Mouse (Mus musculus): ENCODE data around the gene Gm26602.

The Gm26602 gene

DNA sequence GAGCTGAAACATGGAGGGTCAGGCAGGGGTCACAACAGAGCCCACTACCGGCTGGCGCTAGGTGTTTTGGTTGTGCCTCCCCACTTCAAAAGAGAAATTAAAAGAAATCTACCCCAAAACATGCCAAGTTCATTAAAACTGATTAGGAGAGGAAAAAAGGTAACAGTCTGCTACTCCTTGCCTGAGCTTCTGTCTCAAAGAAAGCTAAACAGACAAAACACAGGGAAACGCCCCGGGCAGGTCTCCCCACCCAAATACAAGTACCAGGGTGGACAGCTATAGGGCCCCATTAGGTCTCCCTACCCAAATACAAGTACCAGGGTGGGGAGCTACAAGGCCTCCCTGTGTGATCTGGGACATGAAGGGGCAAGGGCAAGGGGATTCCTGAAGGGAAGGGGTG, at the start of gene Gm26602:
Gm26602 (plus strand) TSS at position 301 of the 400 bp plus-strand sequence.
- DNase-seq (ENCODE audit: low read depth, low spot score) = no peak

DNA sequence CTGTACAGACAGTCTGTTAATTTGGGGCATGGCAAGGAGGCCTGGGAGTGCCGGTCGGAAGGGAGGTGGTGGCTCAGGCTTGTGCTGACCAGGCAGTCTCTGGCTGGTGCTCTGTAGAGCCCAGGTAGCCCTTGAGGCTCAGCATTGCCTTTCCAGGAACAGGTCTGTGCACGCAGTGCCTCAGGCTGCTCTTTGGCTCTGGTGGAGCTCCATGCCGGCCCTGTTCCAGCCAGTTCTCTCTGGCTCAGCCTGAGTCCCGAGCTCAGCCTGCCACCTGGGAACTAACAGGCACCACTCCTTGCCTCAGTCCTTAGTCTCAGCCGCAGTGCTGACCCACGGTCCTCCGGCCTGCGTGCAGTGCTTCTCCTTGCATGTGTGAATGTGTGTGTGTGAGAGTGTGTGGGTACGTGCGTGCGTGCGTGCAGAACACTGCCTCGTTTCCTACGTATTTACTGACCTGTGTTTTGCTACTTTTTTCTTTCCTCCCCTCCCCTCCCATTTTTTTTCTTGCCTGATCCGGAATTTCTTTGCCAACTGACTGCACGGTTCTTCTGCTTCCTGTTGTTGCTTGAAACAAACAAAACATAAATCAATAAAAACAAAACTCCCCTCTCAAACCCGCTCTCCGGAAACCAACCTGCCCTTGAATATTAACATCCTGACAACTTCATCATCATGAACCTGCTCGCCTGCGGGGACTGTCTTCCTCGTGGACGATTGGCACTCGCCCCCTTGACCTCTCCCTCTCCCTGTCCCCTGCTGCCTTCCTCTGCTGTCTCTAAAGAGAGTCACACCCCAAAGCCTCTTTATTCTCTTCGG, 49.2 kb upstream of the Gm26602 start:
- DNase-seq (ENCODE audit: low read depth, low spot score) = no peak

DNA sequence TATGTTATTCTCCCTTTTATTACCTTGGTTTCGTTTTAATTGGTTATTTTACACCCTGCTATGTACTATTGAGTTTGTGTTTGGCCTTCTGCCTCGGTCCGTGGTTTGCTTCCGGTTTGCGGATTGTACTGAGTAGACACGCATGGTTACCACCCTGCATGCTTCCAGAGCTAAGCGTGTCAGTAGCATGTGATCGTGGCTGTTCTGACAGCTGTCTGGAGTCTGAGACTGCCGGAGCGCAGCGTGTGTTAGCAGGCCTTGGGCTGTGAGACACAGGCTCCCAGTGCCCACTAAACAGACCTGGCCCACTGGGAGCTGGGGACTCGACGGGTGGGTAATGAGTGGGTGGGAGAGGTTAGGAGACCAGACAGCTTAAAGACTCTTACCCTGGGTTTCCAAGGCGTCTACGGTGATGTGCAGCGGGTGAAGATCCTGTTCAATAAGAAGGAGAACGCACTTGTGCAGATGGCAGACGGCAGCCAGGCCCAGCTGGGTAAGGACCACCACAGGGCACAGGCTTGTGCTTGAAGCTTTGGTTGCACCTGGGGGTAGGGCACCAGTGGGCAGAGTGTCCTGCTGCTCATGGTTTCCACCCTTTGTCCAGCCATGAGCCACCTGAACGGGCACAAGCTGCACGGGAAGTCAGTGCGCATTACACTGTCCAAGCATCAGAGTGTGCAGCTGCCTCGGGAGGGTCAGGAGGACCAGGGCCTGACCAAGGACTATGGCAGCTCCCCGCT, 48.4 kb upstream of the Gm26602 start:
- no peak for DNase-seq (ENCODE audit: low read depth, low spot score)

DNA sequence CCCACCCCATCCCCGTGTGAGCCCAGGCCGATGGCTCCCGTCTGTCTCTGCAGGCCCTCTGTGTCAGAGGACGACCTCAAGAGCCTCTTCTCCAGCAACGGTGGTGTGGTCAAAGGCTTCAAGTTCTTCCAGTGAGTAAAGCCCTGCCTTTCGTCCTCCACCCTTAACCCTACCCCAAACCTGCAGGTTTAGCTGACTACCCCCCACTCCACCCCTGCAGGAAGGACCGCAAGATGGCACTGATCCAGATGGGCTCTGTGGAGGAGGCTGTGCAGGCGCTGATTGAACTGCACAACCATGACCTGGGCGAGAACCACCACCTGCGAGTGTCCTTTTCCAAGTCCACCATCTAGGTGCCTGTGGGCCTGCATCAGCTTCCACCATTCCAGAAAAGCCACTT, 47.7 kb upstream of the Gm26602 start:
- no peak for DNase-seq (ENCODE audit: low read depth, low spot score)

DNA sequence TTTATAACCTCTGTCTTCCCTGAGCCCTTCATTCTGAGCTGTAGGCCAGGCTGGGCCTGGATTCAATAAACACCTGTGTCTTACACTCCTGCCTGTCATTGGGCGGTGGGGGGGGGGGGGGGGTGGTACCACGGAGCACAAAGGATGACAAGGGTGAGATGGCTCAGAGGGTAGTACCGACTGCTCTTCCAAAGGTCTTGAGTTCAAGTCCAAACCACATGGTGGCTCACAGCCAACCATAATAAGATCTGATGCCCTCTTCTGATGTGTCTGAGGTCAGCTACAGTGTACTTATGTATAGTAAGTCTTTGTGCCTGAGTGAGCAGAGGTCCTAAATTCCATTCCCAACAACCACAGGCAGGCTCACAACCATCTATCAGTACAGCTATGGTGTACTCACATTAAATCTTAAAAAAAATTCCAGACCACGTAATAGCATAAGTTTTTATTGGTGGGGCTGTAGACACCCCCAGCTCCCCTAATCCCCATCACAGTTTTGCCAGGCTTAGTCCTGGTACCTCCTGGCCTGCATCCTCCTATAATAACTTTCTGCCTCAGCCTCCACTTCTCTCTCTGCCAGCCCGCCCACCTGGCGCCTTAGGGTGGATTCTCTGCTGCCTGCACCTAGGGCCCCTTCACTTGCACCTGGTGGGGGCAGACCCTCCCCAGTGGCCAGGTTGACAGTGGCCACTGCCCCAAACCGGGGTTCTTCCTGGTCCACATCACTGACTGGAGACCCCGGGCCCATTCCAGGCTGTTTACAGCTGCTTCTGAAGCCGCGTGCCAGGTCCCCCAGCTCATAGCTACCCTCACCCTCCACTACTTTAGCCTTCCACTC, 46.1 kb upstream of the Gm26602 start:
- no peak for DNase-seq (ENCODE audit: low read depth, low spot score)

DNA sequence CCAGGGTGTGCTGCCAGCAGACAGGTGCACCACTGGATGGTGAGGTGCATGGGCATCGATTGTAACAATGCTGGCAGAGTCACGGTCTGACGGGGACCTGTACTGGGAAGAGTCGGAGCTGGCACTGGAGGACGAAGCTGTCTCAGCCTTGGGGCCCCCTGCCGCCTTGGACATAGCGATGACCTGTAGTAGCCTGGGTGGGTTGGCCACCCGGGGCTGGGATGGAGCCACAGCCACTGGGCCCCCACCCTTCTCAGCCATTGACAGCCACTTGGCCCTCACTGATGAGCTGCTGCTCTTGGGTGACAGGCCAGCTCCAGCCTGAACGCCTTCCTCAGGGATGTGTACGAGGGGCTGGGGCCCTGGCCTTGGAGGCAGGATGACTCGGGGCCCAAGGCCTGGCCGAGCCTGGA, 45.5 kb upstream of the Gm26602 start:
- DNase-seq (ENCODE audit: low read depth, low spot score) = no peak

DNA sequence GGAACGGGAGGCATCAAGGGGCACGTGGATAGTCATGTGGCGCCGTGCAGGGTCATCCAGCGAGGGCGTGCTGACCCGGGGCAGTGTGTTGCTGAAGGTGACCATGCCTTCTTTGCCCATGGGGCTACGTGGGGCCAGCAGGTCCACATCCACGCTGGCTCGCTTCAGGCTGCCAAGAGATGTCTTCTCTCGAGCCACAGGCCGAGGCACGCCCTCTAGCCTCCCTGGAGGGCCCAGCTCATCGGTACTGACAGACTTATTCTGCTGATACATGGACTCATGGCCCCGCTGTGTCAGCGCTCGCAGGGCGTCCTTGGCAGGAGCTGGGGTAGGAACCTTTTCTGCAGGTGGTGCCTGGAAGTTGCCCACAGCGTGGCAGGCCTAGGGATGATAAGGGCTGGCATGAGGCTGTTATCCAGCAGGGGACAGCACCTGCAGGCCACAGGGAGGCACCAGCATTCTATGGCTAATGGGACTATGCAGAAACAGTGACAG, 44.8 kb upstream of the Gm26602 start:
- DNase-seq (ENCODE audit: low read depth, low spot score) = no peak

DNA sequence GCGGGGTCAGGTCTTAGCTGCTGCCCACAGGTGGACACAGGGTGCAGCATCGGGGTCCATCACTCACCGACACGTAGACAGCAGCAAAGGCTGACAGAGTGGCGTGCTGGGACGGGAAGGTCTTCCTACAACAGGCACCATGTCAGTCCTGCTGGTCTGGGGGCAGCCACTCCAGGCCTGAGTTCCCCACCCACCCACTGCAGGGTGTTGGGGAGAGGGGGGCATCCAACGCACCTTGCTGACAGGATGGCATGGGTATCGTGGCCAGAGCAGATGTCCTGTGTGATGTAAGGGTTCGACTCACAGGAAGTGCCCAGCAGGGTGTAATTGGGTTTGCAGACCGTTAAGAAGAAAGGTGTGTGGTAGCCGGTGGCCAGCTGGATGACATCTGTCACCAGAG, 44.1 kb upstream of the Gm26602 start:
- no peak for DNase-seq (ENCODE audit: low read depth, low spot score)

DNA sequence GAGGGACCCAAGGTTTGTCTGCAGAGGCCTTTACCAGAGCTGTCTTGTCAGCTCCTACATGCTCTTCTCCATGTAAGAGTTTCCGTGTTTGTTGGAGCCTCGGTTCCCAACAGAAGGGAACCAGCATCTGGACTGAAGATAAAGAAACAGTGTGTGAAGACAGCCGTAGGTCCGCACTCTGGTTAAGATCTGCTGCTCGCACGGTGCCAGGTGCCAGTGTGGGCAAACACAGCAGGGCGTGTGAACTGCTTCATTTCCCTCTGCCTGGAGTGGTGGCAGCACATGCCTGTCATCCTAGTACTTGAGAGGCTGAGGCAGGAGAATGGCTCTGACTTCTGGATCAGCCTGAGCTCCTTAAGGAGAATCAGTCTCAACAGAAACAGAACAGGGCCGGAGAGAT, 38.8 kb upstream of the Gm26602 start:
- no peak for DNase-seq (ENCODE audit: low read depth, low spot score)

DNA sequence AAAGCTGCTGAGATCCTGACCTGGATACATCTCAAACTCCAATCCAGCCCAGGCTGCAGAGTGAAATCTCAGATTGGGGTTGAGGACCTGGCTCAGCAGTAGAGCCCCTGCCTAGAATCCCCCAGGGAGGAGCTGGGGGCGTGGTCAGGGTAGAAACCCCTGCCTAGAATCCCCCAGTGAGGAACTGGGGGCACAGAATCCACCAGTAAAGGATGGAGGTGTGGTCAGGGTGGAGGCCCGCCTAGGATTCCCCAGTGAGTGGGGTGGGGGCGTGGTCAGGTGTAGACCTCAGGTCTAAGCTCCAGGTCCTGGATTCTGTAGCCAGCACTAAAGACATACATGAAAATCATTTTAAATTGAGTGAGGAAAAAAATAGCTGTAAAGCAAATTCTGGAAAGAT, 37.8 kb upstream of the Gm26602 start:
- no peak for DNase-seq (ENCODE audit: low read depth, low spot score)

DNA sequence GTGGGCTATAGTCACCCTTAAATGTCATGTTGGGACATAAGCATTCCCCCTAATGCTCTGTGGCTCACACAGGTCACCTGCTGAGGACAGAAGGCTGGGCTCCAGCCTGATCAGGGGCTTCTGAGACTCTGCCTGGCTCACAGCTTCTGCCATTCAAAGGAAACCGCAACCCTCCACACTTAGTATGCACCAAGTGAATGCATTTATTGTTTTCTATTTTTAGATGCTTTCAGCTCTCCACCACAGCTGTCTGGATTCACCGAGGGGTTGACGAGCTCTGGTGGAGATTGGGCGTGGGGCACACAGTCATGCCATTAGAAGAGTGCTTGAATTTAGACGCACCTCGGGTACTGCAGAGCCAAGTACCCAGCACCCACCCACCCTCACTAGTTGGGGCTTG, 37.3 kb upstream of the Gm26602 start:
- DNase-seq (ENCODE audit: low read depth, low spot score) = no peak

DNA sequence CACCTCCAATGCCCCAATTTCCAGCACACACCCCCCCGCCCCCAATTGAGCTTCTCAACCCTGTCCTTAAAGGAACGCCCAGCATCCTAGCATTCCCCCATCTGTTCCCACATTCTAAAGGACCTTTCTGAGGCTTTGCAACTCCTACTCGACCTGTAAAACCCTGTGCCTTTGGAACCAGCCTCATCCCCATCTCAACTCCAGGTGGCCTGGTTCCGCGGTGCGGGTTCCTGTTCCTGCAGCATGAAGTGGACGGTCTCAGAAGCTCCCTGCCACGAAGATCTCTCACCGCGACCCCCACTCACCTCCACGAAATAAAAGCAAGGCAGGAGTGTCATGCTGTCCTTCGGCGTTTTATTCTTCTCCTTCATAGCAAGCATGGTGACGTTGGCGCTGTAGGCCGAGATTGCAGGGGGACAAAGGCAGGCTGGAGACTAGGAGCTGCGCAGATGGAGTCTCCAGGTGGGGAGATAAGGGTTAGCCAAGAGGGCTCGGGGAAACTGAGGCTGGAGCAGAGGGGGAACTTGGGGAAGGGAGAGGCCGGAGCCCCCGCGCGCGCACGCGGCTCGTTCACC, 36.9 kb upstream of the Gm26602 start:
- DNase-seq (ENCODE audit: low read depth, low spot score) = no peak

DNA sequence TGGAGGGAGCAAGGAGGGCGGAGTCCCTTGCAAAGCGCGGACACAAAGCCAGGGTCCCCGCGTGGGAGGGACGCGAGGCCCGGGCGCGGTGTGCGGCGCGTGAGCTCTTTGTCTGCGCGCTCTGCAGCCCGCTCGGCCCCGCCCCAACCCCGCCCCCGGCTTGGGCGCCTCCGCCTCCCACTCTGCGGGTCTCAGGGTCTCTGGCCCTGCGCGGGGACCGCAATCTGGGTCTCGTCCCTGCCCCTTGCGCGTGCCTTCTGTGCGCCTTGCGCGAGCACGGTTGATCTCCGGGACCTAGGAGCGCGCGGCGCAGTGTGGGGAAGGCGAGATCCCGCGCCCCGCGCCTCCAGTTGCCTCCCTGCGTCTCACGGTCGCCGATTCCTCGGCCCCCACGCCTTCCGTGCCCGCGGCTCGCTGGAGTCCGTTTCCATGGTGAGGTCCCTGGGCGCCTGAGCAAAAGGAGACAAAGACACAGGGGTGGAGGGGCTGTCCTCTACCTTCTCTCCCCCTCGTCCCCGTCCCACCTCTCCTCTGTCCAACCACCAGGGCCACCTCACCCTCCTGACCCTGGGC, 36.3 kb upstream of the Gm26602 start, which contains the start of the genes Prtn3 and Plppr3:
Prtn3 (plus strand) TSS at position 187 of the 573 bp plus-strand sequence.
Plppr3 (minus strand) TSS at position 345 of the 573 bp plus-strand sequence.
- DNase-seq (ENCODE audit: low read depth, low spot score) = peak; percentile 71

DNA sequence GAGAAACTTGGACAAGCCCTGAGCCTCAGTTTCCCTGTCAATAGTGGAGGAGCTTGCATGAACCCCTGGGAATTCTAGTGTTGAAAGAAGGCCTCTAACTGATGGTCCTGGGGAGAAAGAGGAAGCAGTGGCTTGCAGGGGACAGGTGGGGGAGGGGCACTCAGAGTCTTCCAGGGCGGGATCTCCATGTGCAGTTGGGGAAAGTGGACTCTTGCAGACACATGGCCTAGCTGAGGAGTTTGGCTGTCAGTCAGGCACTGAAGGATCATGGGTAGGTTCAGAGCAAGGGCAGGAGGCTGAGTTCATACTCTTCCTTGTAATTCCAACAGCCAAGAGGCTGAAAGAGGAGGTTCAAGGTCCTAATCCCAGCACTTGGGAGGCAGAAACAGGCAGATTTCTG, 33.5 kb upstream of the Gm26602 start:
- no peak for DNase-seq (ENCODE audit: low read depth, low spot score)

DNA sequence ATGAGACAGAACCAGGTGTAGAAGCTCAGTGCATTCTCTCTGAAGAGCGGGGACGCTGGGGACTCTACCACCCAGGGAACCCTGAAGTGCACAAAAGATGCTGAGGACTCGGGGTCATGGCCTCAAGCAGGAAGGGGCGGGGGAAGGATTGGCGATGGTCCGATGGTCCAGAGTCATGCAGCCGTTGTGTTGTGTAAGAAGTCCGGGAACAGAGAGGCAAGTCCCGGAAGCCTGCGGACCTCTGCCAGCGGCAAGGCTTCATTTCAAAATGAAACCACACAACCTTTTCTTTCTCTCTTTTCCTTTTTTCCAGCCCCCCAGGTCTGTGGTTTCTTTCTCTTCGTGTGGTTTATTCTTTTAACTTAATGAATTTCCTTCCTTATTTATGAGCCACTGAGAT, 32.9 kb upstream of the Gm26602 start:
- DNase-seq (ENCODE audit: low read depth, low spot score) = no peak

DNA sequence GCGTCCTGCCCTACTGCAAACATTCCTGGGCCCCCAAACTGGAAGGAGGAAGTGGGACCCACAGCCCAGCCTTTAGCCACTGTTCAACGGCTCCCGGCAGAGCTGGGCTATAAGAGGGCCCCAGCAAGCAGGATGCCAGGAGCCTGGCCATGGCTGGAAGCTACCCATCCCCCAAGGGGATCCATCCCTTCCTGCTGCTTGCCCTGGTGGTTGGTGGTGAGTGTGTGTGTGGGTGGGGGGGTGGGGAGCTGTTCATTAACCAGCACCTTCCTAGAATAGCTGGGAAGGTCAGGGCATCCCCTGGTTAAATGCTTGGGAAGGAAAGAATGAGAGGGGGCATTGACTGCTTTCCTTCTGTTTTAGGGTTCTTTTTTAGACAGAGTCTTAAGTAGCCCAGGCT, 31.1 kb upstream of the Gm26602 start:
- no peak for DNase-seq (ENCODE audit: low read depth, low spot score)

DNA sequence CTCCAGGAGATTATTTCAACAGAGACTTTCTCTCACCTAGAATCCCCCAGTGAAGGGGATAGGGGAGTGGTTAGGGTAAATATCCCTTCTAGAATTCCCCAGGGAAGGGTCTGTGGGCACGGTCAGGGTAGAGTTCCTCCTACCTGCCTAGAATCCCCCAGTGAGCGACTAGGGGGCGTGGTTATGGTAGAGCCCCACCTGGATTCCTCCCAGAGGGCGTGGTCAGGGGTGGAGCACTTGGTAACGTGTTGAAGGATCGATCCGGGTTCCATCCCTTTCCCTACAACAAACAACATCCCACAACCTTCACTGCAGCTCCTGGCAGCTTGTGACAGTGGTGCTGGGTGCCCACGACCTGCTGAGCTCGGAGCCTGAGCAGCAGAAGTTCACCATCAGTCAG, 29.9 kb upstream of the Gm26602 start:
- DNase-seq (ENCODE audit: low read depth, low spot score) = no peak

DNA sequence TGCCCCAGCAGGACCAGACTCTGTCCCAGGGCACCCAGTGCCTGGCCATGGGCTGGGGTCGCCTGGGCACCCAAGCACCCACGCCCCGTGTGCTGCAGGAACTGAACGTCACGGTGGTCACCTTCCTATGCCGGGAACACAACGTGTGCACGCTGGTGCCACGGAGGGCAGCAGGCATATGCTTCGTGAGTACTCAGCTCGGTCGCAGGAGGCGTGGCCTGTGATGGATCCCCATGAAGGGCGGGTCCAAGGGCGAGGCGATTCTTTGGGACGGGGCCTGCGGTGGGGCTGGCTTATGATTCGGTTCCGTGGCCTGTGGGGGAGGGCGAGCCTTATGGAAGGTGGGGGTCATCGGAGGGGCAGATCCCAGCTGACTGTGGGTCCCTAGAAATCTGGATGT, 28.7 kb upstream of the Gm26602 start:
- no peak for DNase-seq (ENCODE audit: low read depth, low spot score)

DNA sequence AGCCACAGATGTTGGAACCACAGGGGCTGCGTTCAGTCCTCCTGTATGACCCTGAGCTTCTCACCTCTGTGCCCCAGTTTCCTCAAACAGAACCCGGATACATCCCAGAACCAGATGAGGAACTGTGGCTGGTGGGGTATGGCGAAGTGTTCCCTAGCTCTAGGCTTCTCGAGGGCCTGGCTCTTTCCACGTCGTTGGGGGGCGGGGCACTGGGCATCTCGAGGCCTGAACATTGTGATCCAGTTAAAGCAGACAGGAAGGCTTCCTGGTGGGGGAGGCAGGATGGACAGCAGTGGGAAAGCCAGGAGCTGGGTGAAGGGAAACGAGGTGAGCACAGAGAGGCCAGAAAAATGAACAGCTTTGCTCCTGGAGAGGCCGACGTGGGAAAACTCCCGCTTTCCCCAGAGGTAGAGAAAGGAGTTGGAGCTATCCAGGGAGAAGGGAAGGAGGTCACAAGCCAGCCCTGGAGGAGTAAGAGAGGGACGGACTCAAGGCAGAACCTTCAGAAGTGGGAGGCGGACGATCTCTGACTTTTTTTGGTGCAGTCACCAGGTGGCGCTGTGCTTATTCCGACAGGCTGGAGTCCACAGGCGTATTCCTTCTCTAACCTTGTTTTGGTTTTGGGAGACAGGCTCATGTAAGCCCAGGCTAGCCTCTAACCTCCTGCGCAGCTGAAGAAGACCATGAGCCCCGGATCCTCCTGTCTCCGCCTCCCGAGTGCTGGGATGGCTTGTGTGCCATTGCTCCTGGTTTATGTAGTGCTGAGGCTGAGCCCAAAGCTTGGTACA, 27.2 kb upstream of the Gm26602 start:
- DNase-seq (ENCODE audit: low read depth, low spot score) = no peak

DNA sequence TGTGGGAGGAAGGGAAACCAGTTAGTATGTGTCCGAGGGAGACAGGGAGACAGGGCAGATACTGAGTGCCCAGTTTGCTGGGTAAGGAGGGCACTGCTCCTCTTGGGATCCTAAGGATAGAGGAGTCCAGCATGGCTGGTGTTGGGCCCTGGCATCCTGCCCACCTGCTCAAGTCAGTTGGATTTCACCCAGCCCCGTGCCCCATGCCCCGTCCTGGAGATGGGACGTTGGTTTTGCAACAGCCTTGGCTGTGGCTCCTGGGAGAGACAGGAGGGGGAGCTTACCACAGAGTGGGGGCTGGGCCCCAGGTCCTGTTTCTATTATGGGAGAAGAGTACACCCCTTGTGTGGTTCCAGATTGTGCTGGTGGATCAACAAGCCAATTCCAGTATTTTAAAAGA, 26.2 kb upstream of the Gm26602 start:
- no peak for DNase-seq (ENCODE audit: low read depth, low spot score)
